Mouse (Mus musculus) stomach, postnatal 0 days (tissue): ENCODE measurements around the gene Atcay. TPM values are rescaled to one million over a fixed set of nuclear protein-coding genes. Genes with fewer than 3 reads are reported as not detected.
"Not testable (repeated sequence)": the region's sequence is repeated elsewhere in the genome, so short reads cannot be mapped to it uniquely, and the experiment has no call there.

Source experiments
- ATAC-seq: fragments of 200-750 bp; cut with Nextera tagmentation; 2 replicates; pipeline ENCODE4 v1.8.0; 2017; ENCODE audit not compliant: low FRiP score, low TSS enrichment
- DNase-seq: peaks from one replicate; pipeline ENCODE4 v3.0.0-alpha.2; 2016; ENCODE audit warnings: low spot score
- H3K27ac ChIP-seq: fragments of 300-500 bp; sonication (generic); replicated peaks from 2 replicates; pipeline ENCODE4 v1.5.1; 2014; ENCODE audit warnings: mild to moderate bottlenecking, control low read depth
- H3K27me3 ChIP-seq: fragments of 300-500 bp; sonication (generic); 2 replicates; pipeline ENCODE4 v1.6.1; 2014; ENCODE audit warnings: low read length; ENCODE audit not compliant: control insufficient read depth, insufficient read depth
- H3K36me3 ChIP-seq: fragments of 300-500 bp; sonication (generic); 2 replicates; pipeline ENCODE4 v1.6.1; 2014; ENCODE audit warnings: low read length, mixed read lengths; ENCODE audit not compliant: control insufficient read depth, insufficient read depth
- H3K4me1 ChIP-seq: fragments of 300-500 bp; sonication (generic); replicated peaks from 2 replicates; pipeline ENCODE4 v1.6.1; 2014; ENCODE audit warnings: antibody characterized with exemption; ENCODE audit not compliant: control insufficient read depth, insufficient read depth
- H3K4me2 ChIP-seq: fragments of 300-500 bp; sonication (generic); replicated peaks from 2 replicates; pipeline ENCODE4 v1.6.1; 2014; ENCODE audit warnings: low read depth, mild to moderate bottlenecking, control low read depth, moderate library complexity
- H3K4me3 ChIP-seq: fragments of 300-500 bp; sonication (generic); 2 replicates; pipeline ENCODE4 v1.5.1; 2014; ENCODE audit warnings: low read depth, low read length, control low read depth
- H3K9ac ChIP-seq: fragments of 300-500 bp; sonication (generic); 2 replicates; pipeline ENCODE4 v1.6.1; 2014; ENCODE audit warnings: mild to moderate bottlenecking, low read length, control low read depth, mixed read lengths
- H3K9me3 ChIP-seq: fragments of 300-500 bp; sonication (generic); 2 replicates; pipeline ENCODE4 v1.6.1; 2016; ENCODE audit warnings: low read length; ENCODE audit not compliant: control insufficient read depth
- CTCF ChIP-seq: IDR thresholded peaks from 2 replicates; pipeline ENCODE4 v1.5.1; 2016; ENCODE audit warnings: antibody characterized with exemption, low read depth, mild to moderate bottlenecking, moderate library complexity
- EP300 ChIP-seq: optimal IDR thresholded peaks from 2 replicates; pipeline ENCODE3; 2016; ENCODE audit warnings: antibody characterized with exemption
- WGBS: fragments of 180-500 bp; shearing (Covaris S2); extraction: QIAGEN DNeasy Blood & Tissue Kit; methylation state at CpG from one replicate; pipeline ENCODE4 v1.1.7; 2014; 5-methylcytosine and 5-hydroxymethylcytosine counted together
- polyA plus RNA-seq: library from polyadenylated mRNA; unstranded; fragments of >200 nt; fragmentation: Nextera tagmentation; extraction: Ambion mirVana; gene quantifications from 2 replicates; pipeline ENCODE4 v1.2.1, GENCODE M21; 2015

The Atcay gene
- polyA plus RNA-seq, 1 experiment from 2014 or later, result 0.91 TPM

DNA sequence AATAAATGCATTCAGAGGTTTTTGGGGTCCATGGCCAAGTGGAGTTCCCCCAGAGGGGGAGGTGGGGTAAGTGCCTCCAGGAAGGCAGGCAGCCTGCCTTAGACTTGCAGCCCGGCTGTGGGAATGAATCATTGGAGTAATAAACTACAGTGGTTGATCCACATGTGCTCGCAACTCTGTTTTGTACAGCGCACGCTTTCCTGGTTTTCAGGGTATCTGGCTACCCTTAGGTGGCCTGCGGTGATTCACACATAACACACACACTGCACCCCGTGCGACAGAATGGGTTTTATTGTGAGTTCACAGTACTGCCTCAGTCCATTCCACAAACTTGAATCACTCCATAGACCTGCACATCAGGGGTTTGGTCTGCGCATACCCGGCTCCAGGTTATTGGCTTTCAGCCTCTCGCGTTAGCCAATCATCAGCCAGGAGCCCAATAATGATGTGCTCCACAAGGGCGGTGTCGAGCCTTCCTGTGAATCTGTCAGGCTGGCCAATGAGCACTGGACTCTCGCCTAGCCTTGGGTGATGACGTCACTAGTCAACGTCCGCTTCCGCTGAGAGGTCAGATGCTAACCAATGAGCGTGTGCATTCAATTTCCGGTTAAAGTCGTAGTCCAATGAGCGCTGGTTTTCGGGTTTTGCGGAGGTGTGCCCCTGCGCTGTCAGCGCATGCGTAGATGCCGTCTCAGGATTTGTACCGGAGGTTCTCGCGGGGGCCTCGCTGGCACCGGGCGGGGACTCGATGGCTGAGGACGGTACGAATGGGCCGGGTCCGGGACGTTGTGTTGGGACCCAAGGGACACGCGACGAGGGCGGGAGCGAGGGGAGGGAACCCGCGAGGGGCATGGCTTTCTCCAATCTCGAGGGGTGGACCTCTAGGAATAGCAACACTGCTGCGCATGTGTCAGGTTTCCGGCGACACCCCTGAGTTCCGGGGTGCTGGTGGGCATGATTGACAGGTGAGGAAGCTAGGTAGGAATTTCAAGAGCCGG is 48.0 kb downstream of the Atcay start, which contains the start of gene Dapk3:
Dapk3 (plus strand) TSS at position 670 of the 998 bp plus-strand sequence.
- 4% methylated on average over 53 of the region's 53 CpGs for WGBS
- peak within 1 kb of the TSS; percentile 94 for H3K27ac ChIP-seq
- no peaks in the 10 kb centered on the region for H3K27me3 ChIP-seq
- no peaks in the 10 kb centered on the region for H3K9me3 ChIP-seq
- H3K9ac ChIP-seq, result peak within 1 kb of the TSS; percentile 70
- peak within 1 kb of the TSS; percentile 64 for H3K4me2 ChIP-seq
- DNase-seq (peak; percentile 97), ATAC-seq (peak; percentile 92)
- peaks cover 44% of the 10 kb centered on the region for H3K36me3 ChIP-seq
- H3K4me3 ChIP-seq, result peak within 1 kb of the TSS; percentile 58
- H3K4me1 ChIP-seq, result peaks cover 8% of the 10 kb centered on the region; the same call in 1 of the 2 replicates
- TF ChIP-seq EP300, result peak; percentile 46
- TF ChIP-seq CTCF, result no peak

DNA sequence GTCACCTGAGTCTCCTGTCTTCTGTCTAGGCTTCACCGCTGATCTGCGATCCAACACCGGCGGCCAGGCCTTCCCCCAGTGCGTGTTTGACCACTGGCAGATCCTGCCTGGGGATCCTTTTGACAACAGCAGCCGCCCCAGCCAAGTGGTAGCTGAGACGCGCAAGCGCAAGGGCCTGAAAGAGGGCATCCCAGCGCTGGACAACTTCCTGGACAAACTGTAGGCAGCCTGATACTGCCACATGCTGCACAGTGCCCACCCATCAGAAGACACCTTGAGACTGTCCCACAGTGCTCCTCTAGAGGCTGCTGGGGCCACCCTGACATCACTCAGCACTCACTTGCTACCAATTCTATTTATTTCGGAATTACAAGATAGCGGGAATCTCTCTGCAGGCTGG is 48.8 kb downstream of the Atcay start:
- H3K27ac ChIP-seq, result peak overlapping the region; percentile 71; the same call in 1 of the 2 replicates
- H3K4me3 ChIP-seq, H3K9ac ChIP-seq, H3K4me1 ChIP-seq, H3K27me3 ChIP-seq, ATAC-seq, H3K9me3 ChIP-seq, H3K4me2 ChIP-seq, DNase-seq: not testable (repeated sequence)
- 79% methylated on average over 12 of the region's 12 CpGs for WGBS
- peaks cover 44% of the 10 kb centered on the region for H3K36me3 ChIP-seq

DNA sequence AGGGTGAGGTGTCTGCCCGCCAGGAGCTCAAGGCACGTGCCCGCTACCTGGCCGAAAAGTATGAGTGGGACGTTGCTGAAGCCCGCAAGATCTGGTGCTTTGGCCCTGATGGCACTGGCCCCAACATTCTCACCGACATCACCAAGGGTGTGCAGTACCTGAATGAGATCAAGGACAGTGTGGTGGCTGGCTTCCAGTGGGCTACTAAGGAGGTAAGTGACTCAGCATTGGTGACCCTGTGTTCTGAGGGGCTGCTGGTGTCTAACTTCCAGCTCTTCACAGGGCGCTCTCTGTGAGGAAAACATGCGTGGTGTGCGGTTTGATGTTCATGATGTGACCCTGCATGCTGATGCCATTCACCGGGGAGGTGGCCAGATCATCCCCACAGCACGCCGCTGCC is 49.7 kb downstream of the Atcay start:
- no peak overlapping the region for H3K4me3 ChIP-seq
- ATAC-seq (no peak), DNase-seq (no peak)
- H3K9ac ChIP-seq, result no peak overlapping the region
- peaks cover 8% of the 10 kb centered on the region; the same call in 1 of the 2 replicates for H3K4me1 ChIP-seq
- 90% methylated on average over 13 of the region's 13 CpGs for WGBS
- H3K9me3 ChIP-seq, result no peaks in the 10 kb centered on the region
- no peaks in the 10 kb centered on the region for H3K27me3 ChIP-seq
- peaks cover 41% of the 10 kb centered on the region for H3K36me3 ChIP-seq
- no peak overlapping the region for H3K4me2 ChIP-seq
- no peak for TF ChIP-seq CTCF
- TF ChIP-seq EP300, result no peak
- H3K27ac ChIP-seq, result no peak overlapping the region

DNA sequence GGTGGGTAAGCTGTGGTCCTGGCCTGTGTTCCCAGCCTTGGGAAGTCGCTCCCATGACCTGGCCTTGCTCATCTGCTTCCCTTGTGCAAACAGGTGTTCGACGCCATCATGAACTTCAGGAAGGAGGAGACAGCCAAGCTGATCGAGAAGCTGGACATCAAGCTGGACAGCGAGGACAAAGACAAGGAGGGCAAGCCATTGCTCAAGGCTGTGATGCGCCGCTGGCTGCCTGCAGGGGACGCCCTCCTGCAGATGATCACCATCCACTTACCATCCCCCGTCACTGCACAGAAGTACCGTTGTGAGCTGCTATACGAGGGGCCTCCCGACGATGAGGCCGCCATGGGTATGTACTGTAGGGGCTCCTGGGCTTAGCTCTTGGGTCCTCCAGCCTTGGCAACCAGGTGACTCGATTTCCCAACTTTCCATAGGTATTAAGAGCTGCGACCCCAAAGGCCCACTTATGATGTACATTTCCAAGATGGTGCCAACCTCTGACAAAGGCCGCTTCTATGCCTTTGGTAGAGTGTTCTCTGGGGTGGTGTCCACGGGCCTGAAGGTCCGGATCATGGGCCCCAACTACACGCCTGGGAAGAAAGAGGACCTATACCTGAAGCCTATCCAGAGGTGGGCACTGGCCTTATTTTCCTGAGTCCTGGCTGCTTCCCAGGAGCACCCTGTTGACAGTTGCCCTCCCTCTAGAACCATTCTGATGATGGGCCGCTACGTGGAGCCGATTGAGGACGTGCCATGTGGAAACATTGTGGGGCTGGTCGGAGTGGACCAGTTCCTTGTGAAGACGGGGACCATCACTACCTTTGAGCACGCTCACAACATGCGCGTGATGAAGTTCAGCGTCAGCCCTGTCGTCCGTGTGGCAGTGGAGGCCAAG is 50.9 kb downstream of the Atcay start:
- H3K9ac ChIP-seq, result no peak overlapping the region
- no peaks in the 10 kb centered on the region for H3K27me3 ChIP-seq
- peaks cover 9% of the 10 kb centered on the region; the same call in 1 of the 2 replicates for H3K4me1 ChIP-seq
- H3K4me3 ChIP-seq, result no peak overlapping the region
- ATAC-seq (no peak), DNase-seq (no peak)
- H3K27ac ChIP-seq, result no peak overlapping the region; the same call in 1 of the 2 replicates
- no peaks in the 10 kb centered on the region for H3K9me3 ChIP-seq
- WGBS, result 89% methylated on average over 32 of the region's 32 CpGs
- H3K36me3 ChIP-seq, result peaks cover 41% of the 10 kb centered on the region
- no peak overlapping the region for H3K4me2 ChIP-seq
- TF ChIP-seq EP300 (no peak), CTCF (peak; percentile 42)

DNA sequence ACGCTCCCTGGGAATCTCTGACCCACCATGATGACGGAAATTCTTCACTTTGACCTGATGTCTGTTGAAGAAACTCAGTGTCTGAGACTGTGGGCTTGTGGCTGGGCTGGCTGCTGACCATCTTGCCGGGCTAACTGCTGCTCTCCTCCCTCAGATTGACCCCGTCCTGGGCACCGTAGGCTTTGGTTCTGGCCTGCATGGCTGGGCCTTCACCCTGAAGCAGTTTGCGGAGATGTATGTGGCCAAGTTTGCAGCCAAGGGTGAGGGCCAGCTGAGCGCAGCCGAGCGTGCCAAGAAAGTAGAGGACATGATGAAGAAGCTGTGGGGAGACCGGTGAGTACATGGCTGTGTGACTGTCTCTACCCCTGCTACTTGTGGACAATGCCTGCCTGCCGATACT is 51.7 kb downstream of the Atcay start:
- H3K4me3 ChIP-seq, result no peak overlapping the region
- ATAC-seq, result no peak
- WGBS, result 86% methylated on average over 11 of the region's 11 CpGs
- no peak overlapping the region; the same call in 1 of the 2 replicates for H3K9ac ChIP-seq
- peaks cover 41% of the 10 kb centered on the region for H3K36me3 ChIP-seq
- peaks cover 8% of the 10 kb centered on the region; the same call in 1 of the 2 replicates for H3K4me1 ChIP-seq
- H3K9me3 ChIP-seq, result no peaks in the 10 kb centered on the region
- no peak overlapping the region for H3K4me2 ChIP-seq
- TF ChIP-seq CTCF, result no peak
- no peak for DNase-seq
- no peak overlapping the region for H3K27ac ChIP-seq
- H3K27me3 ChIP-seq, result no peaks in the 10 kb centered on the region
